ENCODE assay signal across 25 mouse cellular contexts in genomic region chr2:61571343-61571955, GRCm38 (mm10).
"Had no signal": no experiment of that assay in that cellular context is flagged by ENCODE, and none has a peak within 500 bp of the region (broad histone marks: within the 10 kb centered on the region; RNA-seq: fewer than 3 reads in every experiment).

No protein-coding gene starts in this region.

- H3K4me2 ChIP-seq: limb, embryonic 13.5 days; liver, embryonic 12.5 days; liver, embryonic 15.5 days; lung, embryonic 15.5 days; midbrain, embryonic 13.5 days; neural tube, embryonic 13.5 days had no signal

- DNase-seq: kidney, adult 18-20 months; kidney, adult 9 months; kidney, postnatal 25 days; layer of hippocampus, adult 9-11 months; layer of hippocampus, postnatal 36 days; liver; lung, adult 18-20 months; lung, postnatal 10 days; lung, postnatal 36 days; thymus, adult 2 months; thymus, postnatal 14 days; thymus, postnatal 4 days had no signal

- H3K9ac ChIP-seq: limb, embryonic 13.5 days; liver, embryonic 12.5 days; liver, embryonic 15.5 days; lung, embryonic 15.5 days; midbrain, embryonic 13.5 days; neural tube, embryonic 13.5 days had no signal

- H3K4me1 ChIP-seq: limb, embryonic 13.5 days; liver, embryonic 12.5 days; liver, embryonic 15.5 days; lung, embryonic 15.5 days; megakaryocyte, embryonic 14.5 days; midbrain, embryonic 10.5 days; midbrain, embryonic 13.5 days; neural tube, embryonic 13.5 days had no signal

- H3K27ac ChIP-seq: layer of hippocampus, adult 2 months; left cerebral cortex, adult 2 months; limb, embryonic 10.5 days; limb, embryonic 13.5 days; liver, embryonic 12.5 days; liver, embryonic 15.5 days; lung, embryonic 15.5 days; midbrain, embryonic 10.5 days; midbrain, embryonic 13.5 days; neural tube, embryonic 13.5 days had no signal

- H3K4me3 ChIP-seq: layer of hippocampus, adult 2 months; left cerebral cortex, adult 2 months; limb, embryonic 10.5 days; limb, embryonic 13.5 days; liver, embryonic 12.5 days; liver, embryonic 15.5 days; lung, embryonic 15.5 days; megakaryocyte, embryonic 14.5 days; midbrain, embryonic 10.5 days; midbrain, embryonic 13.5 days; myocyte; neural tube, embryonic 13.5 days had no signal

- H3K9me3 ChIP-seq: limb, embryonic 10.5 days; limb, embryonic 13.5 days; liver, embryonic 12.5 days; liver, embryonic 15.5 days; lung, embryonic 15.5 days; megakaryocyte, embryonic 14.5 days; midbrain, embryonic 10.5 days; midbrain, embryonic 13.5 days; neural tube, embryonic 13.5 days had no signal

- H3K36me3 ChIP-seq: limb, embryonic 10.5 days; limb, embryonic 13.5 days; liver, embryonic 12.5 days; liver, embryonic 15.5 days; lung, embryonic 15.5 days; midbrain, embryonic 10.5 days; midbrain, embryonic 13.5 days; neural tube, embryonic 13.5 days had no signal

- H3K27me3 ChIP-seq: limb, embryonic 13.5 days; liver, embryonic 12.5 days; liver, embryonic 15.5 days; lung, embryonic 15.5 days; megakaryocyte, embryonic 14.5 days; midbrain, embryonic 13.5 days; neural tube, embryonic 13.5 days had no signal

- ATAC-seq: liver, embryonic 12.5 days; midbrain, embryonic 13.5 days; midbrain, embryonic 16.5 days had no signal
